Comparison of ENCODE assay signal across 8 mouse cellular contexts in genomic region chr5:122145381-122146055, GRCm38 (mm10). TPM values are rescaled to one million over a fixed set of nuclear protein-coding genes. Genes with fewer than 3 reads are reported as not detected.
DNase-seq lines count a peak whose midpoint lies in the region; ATAC-seq and TF ChIP-seq lines count a peak whose summit lies in the region.

No protein-coding gene starts in this region.

- H3K4me3 ChIP-seq in embryonic facial prominence, embryonic 13.5 days, result peak overlapping the region; percentile 19; the same call in 1 of the 2 replicates
- peak overlapping the region; percentile 57 to 59 for H3K4me3 ChIP-seq in liver, embryonic 14.5 days (ENCODE audit: insufficient read depth in 1 of 2, low read depth in 2 of 2, low read length in 2 of 2)
- H3K4me3 ChIP-seq in olfactory bulb, adult 2 months (ENCODE audit: insufficient read depth, low read depth, low read length), result peak overlapping the region; percentile 5; the same call in 1 of the 2 replicates

- TF ChIP-seq EP300 in liver, embryonic 14.5 days (IDR thresholded peaks at IDR 0.05; ENCODE audit: low read depth), result 0 out of 2 replicates have a peak, but pooled peaks have one; percentile 31

- DNase-seq in urinary bladder, adult 18-20 months (ENCODE audit: low spot score in 2 of 2), result peak; percentile 60 to 64
- no peak for DNase-seq in urinary bladder, postnatal 10 days (ENCODE audit: low spot score)
- DNase-seq in liver, embryonic 14.5 days (ENCODE audit: low read depth in 3 of 3, low spot score in 3 of 3), result peak in 1 of 3 experiments; percentile 63
- DNase-seq in layer of hippocampus, adult 9-10 months (ENCODE audit: low spot score), result no peak
- no peak for DNase-seq in layer of hippocampus, adult 11-12 months (ENCODE audit: low spot score)

- H3K4me1 ChIP-seq in embryonic facial prominence, embryonic 13.5 days, result peaks cover 15% of the 10 kb centered on the region
- peaks cover 4 to 8% of the 10 kb centered on the region in 2 experiments; a peak in 1 of 4 replicates for H3K4me1 ChIP-seq in liver, embryonic 14.5 days (replicated peaks; ENCODE audit: control insufficient read depth in 2 of 2, insufficient read depth in 2 of 2, low read length in 1 of 2)
- H3K4me1 ChIP-seq in olfactory bulb, adult 2 months (ENCODE audit: control insufficient read depth, insufficient read depth, low read length), result peaks cover 25% of the 10 kb centered on the region

- TF ChIP-seq CTCF in liver, embryonic 14.5 days (IDR thresholded peaks at IDR 0.05; ENCODE audit: low read depth), result no peak
- TF ChIP-seq CTCF in olfactory bulb, adult 2 months (IDR thresholded peaks at IDR 0.05; ENCODE audit: insufficient read depth, low read depth, low read length), result no peak

- H3K27me3 ChIP-seq in embryonic facial prominence, embryonic 13.5 days, result no peaks in the 10 kb centered on the region
- H3K27me3 ChIP-seq in liver, embryonic 14.5 days (ENCODE audit: control insufficient read depth, insufficient read depth, low read length), result no peaks in the 10 kb centered on the region

- no peak for ATAC-seq in embryonic facial prominence, embryonic 13.5 days (ENCODE audit: insufficient number of reproducible peaks, insufficient read depth, low FRiP score, low TSS enrichment, low read depth)
- ATAC-seq in hematopoietic stem cell, adult 5-6 weeks (replicated peaks in 1 of 2; ENCODE audit: insufficient read depth in 1 of 2, low FRiP score in 2 of 2, low TSS enrichment in 1 of 2, low read depth in 1 of 2, poor library complexity in 2 of 2, severe bottlenecking in 2 of 2), result peak; percentile 71 to 89
- ATAC-seq in liver, embryonic 14.5 days (ENCODE audit: insufficient read depth), result peak; percentile 74; the same call in 1 of the 2 replicates

- H3K36me3 ChIP-seq in embryonic facial prominence, embryonic 13.5 days, result no peaks in the 10 kb centered on the region
- H3K36me3 ChIP-seq in liver, embryonic 14.5 days (replicated peaks; ENCODE audit: control insufficient read depth, insufficient read depth, low read depth), result no peaks in the 10 kb centered on the region

- H3K9ac ChIP-seq in embryonic facial prominence, embryonic 13.5 days, result peak overlapping the region; percentile 52; the same call in 1 of the 2 replicates
- H3K9ac ChIP-seq in liver, embryonic 14.5 days (replicated peaks), result peak overlapping the region; percentile 61

- peak overlapping the region; percentile 92 for H3K27ac ChIP-seq in embryonic facial prominence, embryonic 13.5 days
- peak overlapping the region; percentile 58 for H3K27ac ChIP-seq in liver, embryonic 14.5 days
- H3K27ac ChIP-seq in olfactory bulb, adult 2 months (ENCODE audit: insufficient read depth, low read depth, low read length), result peak overlapping the region; percentile 62

- WGBS in embryonic facial prominence, embryonic 13.5 days, result 47% methylated on average over 15 of the region's 15 CpGs
- 8% methylated on average over 15 of the region's 15 CpGs for WGBS in liver, embryonic 14.5 days (ENCODE audit: insufficient replicate concordance)
- 32% methylated on average over 15 of the region's 15 CpGs for WGBS in olfactory bulb, adult 2 months

- H3K9me3 ChIP-seq in embryonic facial prominence, embryonic 13.5 days, result 0 out of 2 replicates have a peak, but pooled peaks cover 2% of the 10 kb centered on the region
- no peaks in the 10 kb centered on the region for H3K9me3 ChIP-seq in liver, embryonic 14.5 days (ENCODE audit: control insufficient read depth, low read length)

- peak overlapping the region; percentile 47 for H3K4me2 ChIP-seq in embryonic facial prominence, embryonic 13.5 days
- peak overlapping the region; percentile 71 for H3K4me2 ChIP-seq in liver, embryonic 14.5 days (ENCODE audit: low read depth)

- no peak for TF ChIP-seq POLR2A in olfactory bulb, adult 2 months (IDR thresholded peaks at IDR 0.05; ENCODE audit: insufficient read depth, low read depth, low read length)

RNA-seq across cellular contexts. Expression of gene Ccdc63, which starts 4.9 kb away (rescaled TPM):
- not detected in 2 replicates for polyA plus RNA-seq in embryonic facial prominence, embryonic 13.5 days (2015; fragmentation: Nextera tagmentation; extraction: Ambion mirVana)
- 0.20 and 1.0 TPM in 2 replicates for total RNA-seq in hematopoietic stem cell, adult 5-6 weeks (2017)
- polyA plus RNA-seq in liver, embryonic 14.5 days (2012; rRNA removed), result 0.01 and 0.13 TPM in 2 replicates
- not detected in 2 replicates for polyA plus RNA-seq in liver, embryonic 14.5 days (2014; fragmentation: Nextera tagmentation; extraction: Ambion mirVana)
- polyA plus RNA-seq in olfactory bulb, adult 2 months (2012; ENCODE audit: insufficient read depth, insufficient read length, low replicate concordance, missing spikeins), result not detected in 2 replicates

RNA-seq across cellular contexts. Expression of gene Ppp1cc, which starts 12.6 kb away (rescaled TPM):
- 237 and 249 TPM in 2 replicates for polyA plus RNA-seq in embryonic facial prominence, embryonic 13.5 days (2015; fragmentation: Nextera tagmentation; extraction: Ambion mirVana)
- total RNA-seq in hematopoietic stem cell, adult 5-6 weeks (2017), result 202 and 213 TPM in 2 replicates
- 84.5 and 119 TPM in 2 replicates for polyA plus RNA-seq in liver, embryonic 14.5 days (2012; rRNA removed)
- polyA plus RNA-seq in liver, embryonic 14.5 days (2014; fragmentation: Nextera tagmentation; extraction: Ambion mirVana), result 139 and 165 TPM in 2 replicates
- polyA plus RNA-seq in olfactory bulb, adult 2 months (2012; ENCODE audit: insufficient read depth, insufficient read length, low replicate concordance, missing spikeins), result 674 and 1,250 TPM in 2 replicates

RNA-seq across cellular contexts. Expression of gene Myl2, which starts 44.8 kb away (rescaled TPM):
- polyA plus RNA-seq in embryonic facial prominence, embryonic 13.5 days (2015; fragmentation: Nextera tagmentation; extraction: Ambion mirVana), result 31.8 TPM in 1 of 2 replicates, not detected in the other
- 3.9 TPM in 1 of 2 replicates, not detected in the other for total RNA-seq in hematopoietic stem cell, adult 5-6 weeks (2017)
- polyA plus RNA-seq in liver, embryonic 14.5 days (2012; rRNA removed), result 0.10 TPM in 1 of 2 replicates, not detected in the other
- not detected in 2 replicates for polyA plus RNA-seq in liver, embryonic 14.5 days (2014; fragmentation: Nextera tagmentation; extraction: Ambion mirVana)
- not detected in 2 replicates for polyA plus RNA-seq in olfactory bulb, adult 2 months (2012; ENCODE audit: insufficient read depth, insufficient read length, low replicate concordance, missing spikeins)

Comparison
In these comparisons a context has a peak if more than half of its experiments do, and no peak if none do; other contexts are left out.
1. DNase-seq: peak in urinary bladder, adult 18-20 months (2 of 2); none in urinary bladder, postnatal 10 days (single experiment), layer of hippocampus, adult 9-10 months (single experiment) and layer of hippocampus, adult 11-12 months (single experiment).
2. H3K4me3 ChIP-seq: peak in every context shown above with its lines; median percentile 58 in liver, embryonic 14.5 days; 19 in embryonic facial prominence, embryonic 13.5 days; 5 in olfactory bulb, adult 2 months.
3. Peak in every context shown above with its lines, with median percentiles within 50 percentile points of each other: H3K27ac ChIP-seq.